Mouse (Mus musculus): ENCODE data around the gene Angptl2. TPM values are rescaled to one million over a fixed set of nuclear protein-coding genes. Genes with fewer than 3 reads are reported as not detected.

The Angptl2 gene
- polyA plus RNA-seq, 1 experiment from 2014 or later, result 24.4 TPM

DNA sequence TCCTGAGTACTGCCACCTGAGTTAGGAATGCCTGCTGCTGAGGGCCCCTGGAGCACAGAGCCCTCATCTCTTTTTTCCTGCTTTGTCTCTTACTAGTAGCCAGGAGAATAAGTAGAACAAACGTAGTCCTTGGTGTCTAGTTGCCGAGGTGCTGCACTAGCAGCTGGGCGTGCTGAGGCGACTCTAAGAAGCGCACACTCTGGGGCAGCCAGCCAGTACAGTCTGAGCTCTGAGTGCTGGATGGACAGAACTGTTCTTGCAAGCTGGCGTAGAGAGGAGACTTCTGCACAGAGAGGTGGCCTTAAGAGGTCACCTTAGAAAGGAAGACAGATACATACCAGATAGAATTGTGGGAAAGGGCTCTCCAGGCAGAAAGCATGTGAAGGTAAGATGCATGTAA is 4.4 kb downstream of the Angptl2 start:
- H3K27me3 ChIP-seq (ENCODE audit: control insufficient read depth, insufficient read depth, low read length), result no peaks in the 10 kb centered on the region
- H3K27ac ChIP-seq (ENCODE audit: low read depth, low read length), result no peak overlapping the region
- no peak for DNase-seq (ENCODE audit: low spot score)
- no peaks in the 10 kb centered on the region for H3K36me3 ChIP-seq (ENCODE audit: control insufficient read depth, insufficient read depth, low read length)
- H3K9ac ChIP-seq (ENCODE audit: low read length), result no peak overlapping the region
- no peak overlapping the region for H3K4me3 ChIP-seq (ENCODE audit: low read depth, low read length)
- H3K4me1 ChIP-seq (replicated peaks; ENCODE audit: control insufficient read depth, insufficient read depth, low read length), result peaks cover 16% of the 10 kb centered on the region
- no peak for ATAC-seq (replicated peaks; ENCODE audit: low FRiP score)
- no peaks in the 10 kb centered on the region for H3K9me3 ChIP-seq (ENCODE audit: control insufficient read depth, low read length)
- H3K4me2 ChIP-seq (ENCODE audit: low read depth, low read length, severe bottlenecking), result no peak overlapping the region
- whole genome bisulfite sequencing, result 84% methylated on average over 6 of the region's 6 CpGs

DNA sequence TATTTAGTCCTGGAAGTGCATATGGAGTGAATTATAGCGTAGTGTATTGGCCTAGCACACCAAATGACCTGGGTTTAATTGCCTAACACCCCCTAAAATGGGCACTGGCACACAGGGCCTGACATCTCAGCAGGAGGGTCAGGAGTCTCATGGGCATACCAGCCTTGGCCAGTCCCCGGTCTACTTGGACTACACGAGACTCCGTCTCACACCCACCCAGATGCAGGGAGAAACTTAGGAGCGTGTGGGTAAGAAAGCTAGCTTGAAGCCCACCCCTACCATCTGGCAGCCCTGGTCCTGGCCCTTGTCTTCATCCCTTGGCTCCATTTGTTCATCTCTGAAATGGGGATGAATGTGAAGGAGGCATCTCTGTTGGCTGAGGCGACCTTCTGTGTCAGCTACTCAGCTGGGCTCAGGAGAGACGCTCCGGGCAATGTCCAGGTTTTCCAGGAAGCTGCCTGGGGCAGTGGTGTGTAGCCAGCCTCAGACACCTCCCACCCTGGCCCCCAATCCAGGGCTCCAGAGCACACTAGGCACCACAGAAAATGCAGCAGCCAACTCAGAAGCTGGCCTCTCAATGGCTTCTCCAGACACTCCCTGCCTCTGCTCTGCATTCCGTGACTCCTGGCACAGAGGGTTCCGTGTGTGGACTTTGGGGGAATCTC is 4.9 kb downstream of the Angptl2 start:
- peaks cover 13% of the 10 kb centered on the region for H3K4me1 ChIP-seq (replicated peaks; ENCODE audit: control insufficient read depth, insufficient read depth, low read length)
- no peaks in the 10 kb centered on the region for H3K27me3 ChIP-seq (ENCODE audit: control insufficient read depth, insufficient read depth, low read length)
- H3K9ac ChIP-seq (ENCODE audit: low read length), result no peak overlapping the region
- H3K27ac ChIP-seq (ENCODE audit: low read depth, low read length), result no peak overlapping the region
- DNase-seq (ENCODE audit: low spot score), result no peak
- no peak overlapping the region for H3K4me2 ChIP-seq (ENCODE audit: low read depth, low read length, severe bottlenecking)
- no peak overlapping the region for H3K4me3 ChIP-seq (ENCODE audit: low read depth, low read length)
- no peaks in the 10 kb centered on the region for H3K9me3 ChIP-seq (ENCODE audit: control insufficient read depth, low read length)
- ATAC-seq (replicated peaks; ENCODE audit: low FRiP score), result no peak
- H3K36me3 ChIP-seq (ENCODE audit: control insufficient read depth, insufficient read depth, low read length), result no peaks in the 10 kb centered on the region
- WGBS, result 89% methylated on average over 10 of the region's 10 CpGs

DNA sequence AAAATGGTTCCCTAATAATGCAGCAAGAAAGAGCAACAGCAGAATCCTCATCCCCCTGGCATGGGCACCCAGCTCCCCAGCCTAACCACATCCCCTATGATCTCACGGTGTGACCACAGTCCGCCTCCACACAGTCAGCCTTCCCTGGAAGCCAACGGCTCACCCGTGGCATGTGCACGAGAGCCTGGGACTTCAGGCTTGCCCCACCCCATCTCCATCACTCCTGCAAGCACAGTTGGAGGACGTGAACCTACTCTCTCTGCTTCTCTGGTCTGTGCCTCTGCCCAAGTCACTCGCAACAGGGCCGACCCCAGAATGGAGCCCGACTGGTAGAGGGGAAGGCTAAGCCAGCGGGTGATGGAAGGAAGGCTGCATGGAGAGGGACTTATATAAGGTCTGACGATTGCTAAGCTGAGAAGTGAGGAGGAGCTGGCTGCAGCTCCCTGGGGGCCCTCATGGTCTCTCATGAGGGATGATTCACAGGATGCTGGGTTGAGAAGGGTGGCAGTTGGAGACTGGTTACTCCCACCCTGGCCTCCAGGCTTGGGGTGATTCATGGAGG is 5.6 kb downstream of the Angptl2 start:
- Histone ChIP-seq H3K27me3 (ENCODE audit: control insufficient read depth, insufficient read depth, low read length) (no peaks in the 10 kb centered on the region), H3K4me1 (replicated peaks; ENCODE audit: control insufficient read depth, insufficient read depth, low read length) (peaks cover 13% of the 10 kb centered on the region), H3K27ac (ENCODE audit: low read depth, low read length) (no peak overlapping the region), H3K4me2 (ENCODE audit: low read depth, low read length, severe bottlenecking) (no peak overlapping the region), H3K9me3 (ENCODE audit: control insufficient read depth, low read length) (no peaks in the 10 kb centered on the region), H3K4me3 (ENCODE audit: low read depth, low read length) (no peak overlapping the region), H3K9ac (ENCODE audit: low read length) (no peak overlapping the region), H3K36me3 (ENCODE audit: control insufficient read depth, insufficient read depth, low read length) (no peaks in the 10 kb centered on the region)
- 91% methylated on average over 11 of the region's 11 CpGs for WGBS
- ATAC-seq (replicated peaks; ENCODE audit: low FRiP score) (no peak), DNase-seq (ENCODE audit: low spot score) (no peak)

DNA sequence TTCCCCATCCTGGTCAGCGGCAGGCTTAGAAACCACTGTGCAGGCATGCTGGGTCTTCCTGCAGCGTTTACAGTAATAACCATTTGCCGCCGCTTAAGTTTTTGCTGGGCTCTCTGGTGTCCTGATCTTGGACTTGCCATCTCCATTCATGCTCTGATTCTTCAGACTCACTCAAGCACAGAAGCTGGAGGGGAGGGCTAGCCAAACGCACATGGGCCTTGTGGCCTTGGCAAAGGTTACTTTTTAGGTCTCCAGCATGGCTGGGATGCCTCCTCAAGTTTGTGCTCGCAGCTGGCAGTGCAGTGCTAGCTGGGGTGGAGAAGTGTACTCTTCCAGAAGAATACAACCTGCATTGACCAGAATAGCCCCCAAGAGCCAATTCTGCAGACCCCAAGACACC is 6.6 kb downstream of the Angptl2 start:
- no peak for ATAC-seq (replicated peaks; ENCODE audit: low FRiP score)
- H3K4me2 ChIP-seq (ENCODE audit: low read depth, low read length, severe bottlenecking), result no peak overlapping the region
- no peak overlapping the region for H3K4me3 ChIP-seq (ENCODE audit: low read depth, low read length)
- H3K27ac ChIP-seq (ENCODE audit: low read depth, low read length), result no peak overlapping the region
- no peak overlapping the region for H3K9ac ChIP-seq (ENCODE audit: low read length)
- no peaks in the 10 kb centered on the region for H3K36me3 ChIP-seq (ENCODE audit: control insufficient read depth, insufficient read depth, low read length)
- no peaks in the 10 kb centered on the region for H3K9me3 ChIP-seq (ENCODE audit: control insufficient read depth, low read length)
- H3K4me1 ChIP-seq (replicated peaks; ENCODE audit: control insufficient read depth, insufficient read depth, low read length), result peaks cover 2% of the 10 kb centered on the region
- no peak for DNase-seq (ENCODE audit: low spot score)
- 90% methylated on average over 6 of the region's 6 CpGs for WGBS
- H3K27me3 ChIP-seq (ENCODE audit: control insufficient read depth, insufficient read depth, low read length), result no peaks in the 10 kb centered on the region

DNA sequence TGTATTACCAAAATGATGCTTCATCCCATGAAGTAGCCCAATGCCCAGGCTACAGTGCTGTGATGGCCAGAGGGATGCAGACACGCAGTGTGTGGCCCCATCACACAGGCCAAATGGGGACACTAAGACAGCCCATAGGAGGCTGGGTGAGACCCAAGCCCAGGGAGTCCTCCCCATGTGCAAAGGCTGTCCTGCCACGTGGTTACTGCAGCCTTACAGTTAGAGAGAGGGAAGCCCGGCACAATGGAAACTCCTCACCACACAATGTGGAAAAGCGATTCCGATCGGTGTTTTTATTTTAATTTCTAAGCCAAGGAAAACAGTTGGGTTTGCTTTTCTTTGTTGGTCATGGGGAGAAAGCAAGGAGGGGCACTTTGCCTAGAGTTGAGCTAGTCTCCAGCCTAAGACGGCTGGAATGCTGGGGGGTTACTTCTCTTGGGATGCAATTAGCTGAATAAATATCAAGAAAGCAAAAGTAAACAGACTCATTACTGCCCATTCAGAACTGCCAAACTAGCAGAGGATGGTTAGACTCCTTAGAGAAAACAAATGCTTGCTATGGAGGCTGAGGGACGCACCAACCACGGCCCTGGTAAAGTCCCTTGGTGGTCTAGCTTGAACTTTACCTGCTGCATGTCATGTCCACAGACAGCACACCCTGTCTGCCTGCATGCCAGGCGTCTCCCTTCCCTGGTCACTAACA is 7.9 kb downstream of the Angptl2 start:
- Histone ChIP-seq H3K27ac (ENCODE audit: low read depth, low read length) (no peak overlapping the region), H3K4me3 (ENCODE audit: low read depth, low read length) (no peak overlapping the region), H3K27me3 (ENCODE audit: control insufficient read depth, insufficient read depth, low read length) (no peaks in the 10 kb centered on the region), H3K4me2 (ENCODE audit: low read depth, low read length, severe bottlenecking) (no peak overlapping the region), H3K36me3 (ENCODE audit: control insufficient read depth, insufficient read depth, low read length) (no peaks in the 10 kb centered on the region; the same call in 1 of the 2 replicates), H3K4me1 (replicated peaks; ENCODE audit: control insufficient read depth, insufficient read depth, low read length) (no peaks in the 10 kb centered on the region), H3K9ac (ENCODE audit: low read length) (no peak overlapping the region), H3K9me3 (ENCODE audit: control insufficient read depth, low read length) (no peaks in the 10 kb centered on the region)
- 88% methylated on average over 10 of the region's 10 CpGs for WGBS
- DNase-seq (ENCODE audit: low spot score) (no peak), ATAC-seq (replicated peaks; ENCODE audit: low FRiP score) (no peak)

DNA sequence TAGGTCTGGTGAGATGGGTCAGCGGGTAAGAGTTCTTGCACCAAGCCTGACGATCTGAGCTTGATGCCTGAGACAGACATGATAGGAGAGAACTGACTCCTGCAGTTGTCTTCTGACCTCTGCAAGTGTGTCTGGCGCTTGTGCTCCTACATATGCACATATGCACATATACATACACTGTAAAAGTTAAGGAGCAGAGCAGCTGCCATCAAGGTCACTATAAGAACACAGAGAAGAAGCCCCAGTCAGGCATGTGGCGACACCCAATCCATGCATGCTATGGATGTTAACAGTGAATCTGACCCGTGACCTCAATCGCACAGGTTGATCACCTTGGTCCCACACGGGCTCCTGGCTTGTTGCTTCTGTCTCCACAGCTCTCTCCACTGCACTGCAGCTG is 10.1 kb downstream of the Angptl2 start:
- no peaks in the 10 kb centered on the region for H3K4me1 ChIP-seq (replicated peaks; ENCODE audit: control insufficient read depth, insufficient read depth, low read length)
- no peak overlapping the region for H3K27ac ChIP-seq (ENCODE audit: low read depth, low read length)
- DNase-seq (ENCODE audit: low spot score), result no peak
- H3K4me3 ChIP-seq (ENCODE audit: low read depth, low read length), result no peak overlapping the region
- peaks cover 3% of the 10 kb centered on the region; the same call in 1 of the 2 replicates for H3K36me3 ChIP-seq (ENCODE audit: control insufficient read depth, insufficient read depth, low read length)
- 92% methylated on average over 7 of the region's 7 CpGs for WGBS
- ATAC-seq (replicated peaks; ENCODE audit: low FRiP score), result no peak
- H3K4me2 ChIP-seq (ENCODE audit: low read depth, low read length, severe bottlenecking), result no peak overlapping the region
- H3K9me3 ChIP-seq (ENCODE audit: control insufficient read depth, low read length), result no peaks in the 10 kb centered on the region
- H3K9ac ChIP-seq (ENCODE audit: low read length), result no peak overlapping the region
- no peaks in the 10 kb centered on the region for H3K27me3 ChIP-seq (ENCODE audit: control insufficient read depth, insufficient read depth, low read length)

DNA sequence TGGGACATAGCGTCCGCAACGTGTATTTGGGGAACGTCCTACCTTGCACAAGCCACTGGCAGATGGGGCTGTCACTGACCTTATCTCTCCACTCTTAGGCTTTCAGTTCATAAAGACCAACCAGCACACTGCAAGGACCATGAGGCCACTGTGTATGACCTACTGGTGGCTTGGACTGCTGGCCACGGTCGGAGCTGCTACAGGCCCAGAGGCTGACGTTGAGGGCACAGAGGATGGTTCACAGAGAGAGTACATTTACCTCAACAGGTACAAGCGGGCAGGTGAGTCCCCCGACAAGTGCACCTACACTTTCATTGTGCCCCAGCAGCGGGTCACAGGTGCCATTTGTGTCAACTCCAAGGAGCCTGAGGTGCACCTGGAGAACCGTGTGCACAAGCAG is 12.2 kb downstream of the Angptl2 start:
- H3K4me2 ChIP-seq (ENCODE audit: low read depth, low read length, severe bottlenecking), result no peak overlapping the region
- no peak for DNase-seq (ENCODE audit: low spot score)
- H3K4me3 ChIP-seq (ENCODE audit: low read depth, low read length), result no peak overlapping the region
- no peaks in the 10 kb centered on the region for H3K9me3 ChIP-seq (ENCODE audit: control insufficient read depth, low read length)
- no peak for ATAC-seq (replicated peaks; ENCODE audit: low FRiP score)
- no peak overlapping the region for H3K9ac ChIP-seq (ENCODE audit: low read length)
- no peaks in the 10 kb centered on the region for H3K27me3 ChIP-seq (ENCODE audit: control insufficient read depth, insufficient read depth, low read length)
- 92% methylated on average over 11 of the region's 11 CpGs for WGBS
- H3K36me3 ChIP-seq (ENCODE audit: control insufficient read depth, insufficient read depth, low read length), result peaks cover 3% of the 10 kb centered on the region; the same call in 1 of the 2 replicates
- H3K27ac ChIP-seq (ENCODE audit: low read depth, low read length), result no peak overlapping the region
- no peaks in the 10 kb centered on the region for H3K4me1 ChIP-seq (replicated peaks; ENCODE audit: control insufficient read depth, insufficient read depth, low read length)

DNA sequence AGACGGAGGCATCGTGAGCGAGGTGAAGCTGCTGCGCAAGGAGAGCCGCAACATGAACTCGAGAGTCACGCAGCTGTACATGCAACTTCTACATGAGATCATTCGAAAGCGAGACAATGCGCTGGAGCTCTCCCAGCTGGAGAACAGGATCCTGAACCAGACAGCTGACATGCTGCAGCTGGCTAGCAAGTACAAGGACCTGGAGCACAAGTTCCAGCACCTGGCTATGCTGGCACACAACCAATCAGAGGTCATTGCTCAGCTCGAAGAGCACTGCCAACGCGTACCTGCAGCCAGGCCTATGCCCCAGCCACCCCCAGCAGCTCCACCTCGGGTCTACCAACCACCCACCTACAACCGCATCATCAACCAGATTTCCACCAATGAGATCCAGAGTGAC is 12.7 kb downstream of the Angptl2 start:
- DNase-seq (ENCODE audit: low spot score) (no peak), ATAC-seq (replicated peaks; ENCODE audit: low FRiP score) (no peak)
- Histone ChIP-seq H3K27me3 (ENCODE audit: control insufficient read depth, insufficient read depth, low read length) (no peaks in the 10 kb centered on the region), H3K4me1 (replicated peaks; ENCODE audit: control insufficient read depth, insufficient read depth, low read length) (no peaks in the 10 kb centered on the region), H3K9ac (ENCODE audit: low read length) (no peak overlapping the region), H3K4me2 (ENCODE audit: low read depth, low read length, severe bottlenecking) (no peak overlapping the region), H3K4me3 (ENCODE audit: low read depth, low read length) (no peak overlapping the region), H3K9me3 (ENCODE audit: control insufficient read depth, low read length) (no peaks in the 10 kb centered on the region), H3K36me3 (ENCODE audit: control insufficient read depth, insufficient read depth, low read length) (peaks cover 3% of the 10 kb centered on the region; the same call in 1 of the 2 replicates), H3K27ac (ENCODE audit: low read depth, low read length) (no peak overlapping the region)
- WGBS, result 92% methylated on average over 15 of the region's 15 CpGs
